Mouse (Mus musculus): ENCODE measurements around the gene Arhgef10l. TPM values are rescaled to one million over a fixed set of nuclear protein-coding genes. Genes with fewer than 3 reads are reported as not detected.

Gene Arhgef10l
- polyA plus RNA-seq, 1 experiment from 2014 or later = 9.7 TPM

DNA sequence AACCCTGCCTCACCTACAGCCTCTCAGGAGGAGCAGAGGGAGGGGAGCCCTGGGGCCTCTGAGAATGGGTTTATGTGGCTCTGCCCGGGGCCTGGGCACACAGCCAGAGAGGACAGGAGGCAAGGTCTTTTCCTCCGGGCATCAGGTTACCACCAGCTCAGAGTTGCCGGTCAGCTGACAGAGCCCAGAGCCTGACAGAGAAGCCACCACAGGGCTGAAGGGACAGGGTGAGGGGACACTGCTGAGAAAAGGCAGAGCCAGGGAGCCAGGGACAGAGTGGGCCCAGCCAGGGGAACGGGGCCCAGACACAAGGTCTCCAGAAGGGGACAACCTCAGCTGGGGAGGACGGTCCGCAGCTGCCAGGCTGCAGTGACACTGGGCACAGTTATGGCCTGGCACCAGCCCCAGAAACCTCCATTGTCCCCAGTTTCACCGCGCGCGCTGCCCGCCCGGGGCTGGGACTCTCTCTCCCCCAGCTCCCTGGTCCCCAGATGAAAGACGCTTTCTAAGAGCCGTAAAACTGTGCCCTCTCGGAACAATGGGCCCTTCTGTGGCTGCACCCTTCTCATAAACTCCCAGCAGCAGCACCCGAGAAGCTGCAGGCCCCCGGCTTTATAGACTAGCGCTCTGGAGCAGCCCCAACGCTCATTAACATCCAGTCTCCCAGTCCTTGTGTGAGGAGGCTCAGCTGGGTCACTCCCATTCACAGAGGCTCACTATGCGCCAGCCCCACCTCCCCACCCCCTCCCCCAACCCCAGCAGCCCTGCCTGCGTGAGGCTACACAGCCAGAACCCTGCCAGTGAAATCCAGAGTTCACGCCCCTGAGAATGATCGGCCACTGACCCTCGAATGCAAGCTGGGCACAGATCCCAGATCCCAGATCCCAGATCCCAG is 7.9 kb downstream of the Arhgef10l start:
- H3K36me3 ChIP-seq (ENCODE audit: control insufficient read depth, insufficient read depth, low read length) = no peaks in the 10 kb centered on the region
- 8% methylated on average over 24 of the region's 24 CpGs for WGBS (ENCODE audit: insufficient replicate concordance)
- H3K4me1 ChIP-seq (ENCODE audit: control insufficient read depth, insufficient read depth, low read length) = peaks cover 29% of the 10 kb centered on the region
- peak overlapping the region; percentile 91 for H3K27ac ChIP-seq (ENCODE audit: low read depth, low read length)
- peak overlapping the region; percentile 72 for H3K9ac ChIP-seq (ENCODE audit: low read depth, low read length)
- peak; percentile 76 for ATAC-seq (replicated peaks; ENCODE audit: insufficient number of reproducible peaks, low FRiP score, low TSS enrichment)
- H3K27me3 ChIP-seq (ENCODE audit: control insufficient read depth, insufficient read depth, low read length) = no peaks in the 10 kb centered on the region
- H3K4me3 ChIP-seq (ENCODE audit: low read depth, low read length) = peak overlapping the region; percentile 12; the same call in 1 of the 2 replicates
- H3K4me2 ChIP-seq = peak overlapping the region; percentile 57
- no peaks in the 10 kb centered on the region for H3K9me3 ChIP-seq (replicated peaks; ENCODE audit: control insufficient read depth, low read length)

- 75% methylated on average over 8 of the region's 8 CpGs for WGBS (ENCODE audit: insufficient replicate concordance)
- H3K4me2 ChIP-seq = no peak overlapping the region
- no peak for ATAC-seq (replicated peaks; ENCODE audit: insufficient number of reproducible peaks, low FRiP score, low TSS enrichment)
- H3K27ac ChIP-seq (ENCODE audit: low read depth, low read length) = no peak overlapping the region
- no peaks in the 10 kb centered on the region for H3K27me3 ChIP-seq (ENCODE audit: control insufficient read depth, insufficient read depth, low read length)
- no peak overlapping the region for H3K4me3 ChIP-seq (ENCODE audit: low read depth, low read length)
- no peaks in the 10 kb centered on the region for H3K36me3 ChIP-seq (ENCODE audit: control insufficient read depth, insufficient read depth, low read length)
- no peaks in the 10 kb centered on the region for H3K9me3 ChIP-seq (replicated peaks; ENCODE audit: control insufficient read depth, low read length)
- no peak overlapping the region for H3K9ac ChIP-seq (ENCODE audit: low read depth, low read length)
- peaks cover 15% of the 10 kb centered on the region for H3K4me1 ChIP-seq (ENCODE audit: control insufficient read depth, insufficient read depth, low read length)
Measured at GRCm38 (mm10) chr4:140656529-140656928, 9.3 kb downstream of the Arhgef10l start.

GRCm38 (mm10) chr4:140654798-140655197 is 11.0 kb downstream of the Arhgef10l start:
- H3K4me3 ChIP-seq (ENCODE audit: low read depth, low read length) = no peak overlapping the region
- H3K4me2 ChIP-seq = no peak overlapping the region
- peaks cover 14% of the 10 kb centered on the region for H3K4me1 ChIP-seq (ENCODE audit: control insufficient read depth, insufficient read depth, low read length)
- H3K9me3 ChIP-seq (replicated peaks; ENCODE audit: control insufficient read depth, low read length) = no peaks in the 10 kb centered on the region
- no peak for ATAC-seq (replicated peaks; ENCODE audit: insufficient number of reproducible peaks, low FRiP score, low TSS enrichment)
- H3K27me3 ChIP-seq (ENCODE audit: control insufficient read depth, insufficient read depth, low read length) = no peaks in the 10 kb centered on the region
- no peak overlapping the region for H3K9ac ChIP-seq (ENCODE audit: low read depth, low read length)
- no peak overlapping the region for H3K27ac ChIP-seq (ENCODE audit: low read depth, low read length)
- H3K36me3 ChIP-seq (ENCODE audit: control insufficient read depth, insufficient read depth, low read length) = no peaks in the 10 kb centered on the region
- 65% methylated on average over 8 of the region's 8 CpGs for WGBS (ENCODE audit: insufficient replicate concordance)

DNA sequence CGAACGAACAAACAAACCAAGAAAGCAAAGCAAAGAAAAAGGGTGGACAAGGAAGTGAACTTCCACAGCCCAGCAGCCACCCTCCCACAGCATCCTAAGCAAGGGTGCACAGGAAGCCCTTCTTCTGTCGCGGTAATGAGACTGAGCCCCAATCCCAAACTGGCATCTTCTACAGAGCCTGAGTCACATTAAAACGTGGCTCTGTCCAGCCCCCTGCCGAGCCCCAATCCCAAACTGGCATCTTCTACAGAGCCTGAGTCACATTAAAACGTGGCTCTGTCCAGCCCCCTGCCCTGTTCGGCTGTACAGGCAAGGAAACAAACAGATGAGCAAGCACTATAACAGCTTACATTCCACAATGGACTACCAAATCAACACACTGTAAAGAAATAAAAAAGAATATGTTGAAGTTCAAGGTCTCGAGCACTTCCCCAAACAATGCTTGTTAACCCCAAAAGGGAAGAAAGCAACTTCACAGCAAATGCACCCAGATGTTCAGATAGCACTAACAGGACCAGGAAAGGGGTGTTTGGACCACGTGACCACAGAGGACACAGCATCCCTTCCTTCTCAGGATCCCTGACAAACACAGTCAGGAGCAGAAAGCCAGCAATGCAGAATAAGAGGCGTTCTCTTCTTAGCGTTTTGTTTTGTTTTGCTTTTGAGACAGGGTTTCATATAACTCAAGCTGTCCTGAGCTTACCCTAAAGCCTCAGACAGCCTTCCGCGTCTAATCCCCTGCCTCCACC is 11.8 kb downstream of the Arhgef10l start:
- ATAC-seq (replicated peaks; ENCODE audit: insufficient number of reproducible peaks, low FRiP score, low TSS enrichment) = no peak
- no peaks in the 10 kb centered on the region for H3K36me3 ChIP-seq (ENCODE audit: control insufficient read depth, insufficient read depth, low read length)
- no peak overlapping the region for H3K4me2 ChIP-seq
- H3K27ac ChIP-seq (ENCODE audit: low read depth, low read length) = no peak overlapping the region
- no peaks in the 10 kb centered on the region for H3K9me3 ChIP-seq (replicated peaks; ENCODE audit: control insufficient read depth, low read length)
- peaks cover 18% of the 10 kb centered on the region for H3K4me1 ChIP-seq (ENCODE audit: control insufficient read depth, insufficient read depth, low read length)
- no peaks in the 10 kb centered on the region for H3K27me3 ChIP-seq (ENCODE audit: control insufficient read depth, insufficient read depth, low read length)
- H3K4me3 ChIP-seq (ENCODE audit: low read depth, low read length) = no peak overlapping the region
- H3K9ac ChIP-seq (ENCODE audit: low read depth, low read length) = no peak overlapping the region
- 50% methylated on average over 14 of the region's 14 CpGs for WGBS (ENCODE audit: insufficient replicate concordance)

- Histone ChIP-seq H3K9ac (ENCODE audit: low read depth, low read length) (no peak overlapping the region), H3K27me3 (ENCODE audit: control insufficient read depth, insufficient read depth, low read length) (no peaks in the 10 kb centered on the region), H3K4me3 (ENCODE audit: low read depth, low read length) (no peak overlapping the region), H3K4me1 (ENCODE audit: control insufficient read depth, insufficient read depth, low read length) (peaks cover 11% of the 10 kb centered on the region), H3K27ac (ENCODE audit: low read depth, low read length) (no peak overlapping the region), H3K4me2 (no peak overlapping the region), H3K36me3 (ENCODE audit: control insufficient read depth, insufficient read depth, low read length) (no peaks in the 10 kb centered on the region), H3K9me3 (replicated peaks; ENCODE audit: control insufficient read depth, low read length) (no peaks in the 10 kb centered on the region)
- ATAC-seq (replicated peaks; ENCODE audit: insufficient number of reproducible peaks, low FRiP score, low TSS enrichment) = no peak
- WGBS (ENCODE audit: insufficient replicate concordance) = 76% methylated on average over 1 of the region's 1 CpGs
Measured at GRCm38 (mm10) chr4:140649731-140650130, 16.1 kb downstream of the Arhgef10l start.

GRCm38 (mm10) chr4:140649207-140649591 is 16.6 kb downstream of the Arhgef10l start:
- peak overlapping the region; percentile 88 for H3K27ac ChIP-seq (ENCODE audit: low read depth, low read length)
- 11% methylated on average over 9 of the region's 9 CpGs for WGBS (ENCODE audit: insufficient replicate concordance)
- ATAC-seq (replicated peaks; ENCODE audit: insufficient number of reproducible peaks, low FRiP score, low TSS enrichment) = no peak

GRCm38 (mm10) chr4:140648443-140649206 is 17.2 kb downstream of the Arhgef10l start:
- H3K4me3 ChIP-seq (ENCODE audit: low read depth, low read length) = peak overlapping the region; percentile 66
- H3K4me2 ChIP-seq = peak overlapping the region; percentile 83
- H3K36me3 ChIP-seq (ENCODE audit: control insufficient read depth, insufficient read depth, low read length) = no peaks in the 10 kb centered on the region
- H3K9me3 ChIP-seq (replicated peaks; ENCODE audit: control insufficient read depth, low read length) = no peaks in the 10 kb centered on the region
- peaks cover 11% of the 10 kb centered on the region for H3K4me1 ChIP-seq (ENCODE audit: control insufficient read depth, insufficient read depth, low read length)
- ATAC-seq (replicated peaks; ENCODE audit: insufficient number of reproducible peaks, low FRiP score, low TSS enrichment) = peak; percentile 71
- H3K27me3 ChIP-seq (ENCODE audit: control insufficient read depth, insufficient read depth, low read length) = no peaks in the 10 kb centered on the region
- peak overlapping the region; percentile 88 for H3K27ac ChIP-seq (ENCODE audit: low read depth, low read length)
- peak overlapping the region; percentile 90 for H3K9ac ChIP-seq (ENCODE audit: low read depth, low read length)
- under 1% methylated on average over 44 of the region's 50 CpGs for WGBS (ENCODE audit: insufficient replicate concordance)

More at GRCm38 (mm10) chr4:140649207-140649591, 16.6 kb downstream of the Arhgef10l start:
- no peaks in the 10 kb centered on the region for H3K27me3 ChIP-seq (ENCODE audit: control insufficient read depth, insufficient read depth, low read length)
- H3K4me3 ChIP-seq (ENCODE audit: low read depth, low read length) = peak overlapping the region; percentile 66
- no peaks in the 10 kb centered on the region for H3K36me3 ChIP-seq (ENCODE audit: control insufficient read depth, insufficient read depth, low read length)
- H3K4me2 ChIP-seq = peak overlapping the region; percentile 83
- H3K9me3 ChIP-seq (replicated peaks; ENCODE audit: control insufficient read depth, low read length) = no peaks in the 10 kb centered on the region
- H3K4me1 ChIP-seq (ENCODE audit: control insufficient read depth, insufficient read depth, low read length) = peaks cover 11% of the 10 kb centered on the region
- peak overlapping the region; percentile 90 for H3K9ac ChIP-seq (ENCODE audit: low read depth, low read length)
